Mouse (Mus musculus): ENCODE measurements around the gene Map4k3. TPM values are rescaled to one million over a fixed set of nuclear protein-coding genes. Genes with fewer than 3 reads are reported as not detected.
A peak's percentile ranks its signal among the peaks of the same experiment; 100 is the strongest.

Map4k3 gene
- polyA plus RNA-seq, 1 experiment from 2014 or later, result 24.1 TPM

- Histone ChIP-seq H3K27me3 (replicated peaks) (no peaks in the 10 kb centered on the region), H3K9ac (no peak overlapping the region), H3K4me1 (replicated peaks) (peaks cover 8% of the 10 kb centered on the region; the same call in 1 of the 2 replicates), H3K9me3 (no peaks in the 10 kb centered on the region), H3K4me2 (replicated peaks) (no peak overlapping the region), H3K4me3 (replicated peaks) (no peak overlapping the region), H3K36me3 (no peaks in the 10 kb centered on the region), H3K27ac (no peak overlapping the region)
- 73% methylated on average over 4 of the region's 4 CpGs for WGBS
- ATAC-seq, result no peak
Observed at GRCm38 (mm10) chr17:80663623-80664022, 64.7 kb downstream of the Map4k3 start.

DNA sequence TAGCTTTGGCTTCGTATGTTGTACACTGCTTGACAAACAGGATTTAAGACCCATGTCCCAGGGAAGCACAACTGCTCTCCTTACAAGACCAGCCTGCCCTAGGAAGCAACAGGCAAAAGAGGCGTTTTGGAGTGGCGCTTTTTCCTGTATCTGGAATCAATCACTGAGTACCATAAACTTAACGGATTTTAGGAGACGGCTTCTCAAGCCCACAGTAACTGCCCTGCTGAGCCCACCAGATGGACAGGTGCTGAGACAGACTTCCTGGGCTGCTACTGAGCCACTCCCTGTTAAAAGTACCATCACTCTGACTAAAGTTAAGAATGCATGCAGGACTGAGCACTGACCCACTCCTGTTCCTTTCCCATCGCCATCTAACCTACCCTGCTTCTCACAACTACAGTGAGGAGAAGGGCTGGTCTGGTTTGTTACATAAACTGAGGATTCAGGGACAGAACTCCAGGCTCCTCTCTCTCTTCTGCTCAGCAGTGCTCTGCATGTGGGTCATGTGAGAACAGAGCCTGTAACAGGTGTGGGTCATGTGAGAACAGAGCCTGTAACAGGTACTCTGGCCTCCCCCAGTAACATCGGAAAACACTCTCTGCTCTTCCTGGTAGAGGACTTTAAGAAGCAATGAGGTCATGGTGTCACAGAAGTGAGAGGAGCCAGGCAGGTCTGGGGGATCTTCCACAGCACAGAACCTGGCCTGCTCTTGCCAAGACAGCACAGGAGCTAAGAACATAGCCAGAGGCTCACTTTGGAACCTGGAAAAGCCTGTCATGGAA, 65.3 kb downstream of the Map4k3 start:
- Histone ChIP-seq H3K4me2 (replicated peaks) (no peak overlapping the region), H3K27me3 (replicated peaks) (no peaks in the 10 kb centered on the region), H3K4me3 (replicated peaks) (no peak overlapping the region), H3K4me1 (replicated peaks) (peaks cover 3% of the 10 kb centered on the region; the same call in 1 of the 2 replicates), H3K9ac (no peak overlapping the region), H3K27ac (no peak overlapping the region), H3K36me3 (no peaks in the 10 kb centered on the region), H3K9me3 (no peaks in the 10 kb centered on the region)
- 56% methylated on average over 7 of the region's 7 CpGs for WGBS
- peak; percentile 43 for ATAC-seq

GRCm38 (mm10) chr17:80661896-80662295, 66.4 kb downstream of the Map4k3 start:
- Histone ChIP-seq H3K4me1 (replicated peaks) (peaks cover 3% of the 10 kb centered on the region; the same call in 1 of the 2 replicates), H3K27ac (no peak overlapping the region), H3K36me3 (no peaks in the 10 kb centered on the region), H3K4me2 (replicated peaks) (no peak overlapping the region), H3K9me3 (no peaks in the 10 kb centered on the region), H3K27me3 (replicated peaks) (no peaks in the 10 kb centered on the region), H3K9ac (no peak overlapping the region), H3K4me3 (replicated peaks) (no peak overlapping the region)
- 78% methylated on average over 3 of the region's 3 CpGs for WGBS
- no peak for ATAC-seq

- 88% methylated on average over 15 of the region's 15 CpGs for WGBS
- H3K36me3 ChIP-seq, result no peaks in the 10 kb centered on the region
- no peak overlapping the region for H3K27ac ChIP-seq
- no peak for ATAC-seq
- no peak overlapping the region for H3K4me3 ChIP-seq (replicated peaks)
- no peaks in the 10 kb centered on the region for H3K9me3 ChIP-seq
- H3K4me2 ChIP-seq (replicated peaks), result no peak overlapping the region
- peaks cover 3% of the 10 kb centered on the region; the same call in 1 of the 2 replicates for H3K4me1 ChIP-seq (replicated peaks)
- H3K9ac ChIP-seq, result no peak overlapping the region
- H3K27me3 ChIP-seq (replicated peaks), result no peaks in the 10 kb centered on the region
Observed at GRCm38 (mm10) chr17:80660707-80661380, 67.4 kb downstream of the Map4k3 start.

DNA sequence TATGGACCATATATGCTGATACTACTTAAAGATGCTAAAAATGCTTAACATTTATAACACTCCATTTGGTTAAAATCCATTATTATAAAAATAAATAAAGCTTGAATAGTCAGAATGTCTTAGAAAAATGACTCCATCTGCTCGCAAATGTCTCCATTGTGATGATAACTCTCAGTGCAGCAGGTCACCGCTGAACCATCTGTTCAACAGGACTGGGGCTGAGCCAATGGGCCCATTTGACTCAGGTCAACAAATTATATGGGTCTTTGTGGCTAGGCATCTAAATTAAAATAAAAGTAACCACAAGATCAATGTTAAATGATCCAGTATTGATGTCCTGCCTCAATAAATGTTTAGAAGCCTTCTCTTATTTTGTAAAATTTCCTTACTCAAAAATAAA, 68.1 kb downstream of the Map4k3 start:
- 71% methylated on average over 2 of the region's 2 CpGs for WGBS

GRCm38 (mm10) chr17:80659821-80660220, 68.5 kb downstream of the Map4k3 start:
- no peak overlapping the region for H3K4me2 ChIP-seq (replicated peaks)
- no peaks in the 10 kb centered on the region for H3K9me3 ChIP-seq
- H3K27me3 ChIP-seq (replicated peaks), result no peaks in the 10 kb centered on the region
- H3K4me3 ChIP-seq (replicated peaks), result no peak overlapping the region
- ATAC-seq, result no peak
- H3K36me3 ChIP-seq, result no peaks in the 10 kb centered on the region
- 84% methylated on average over 5 of the region's 5 CpGs for WGBS
- peaks cover 3% of the 10 kb centered on the region; the same call in 1 of the 2 replicates for H3K4me1 ChIP-seq (replicated peaks)
- no peak overlapping the region for H3K9ac ChIP-seq
- no peak overlapping the region for H3K27ac ChIP-seq

More for the DNA sequence above, 68.1 kb downstream of the Map4k3 start:
- Histone ChIP-seq H3K4me2 (replicated peaks) (no peak overlapping the region), H3K27ac (no peak overlapping the region), H3K9me3 (no peaks in the 10 kb centered on the region), H3K4me3 (replicated peaks) (no peak overlapping the region), H3K36me3 (no peaks in the 10 kb centered on the region), H3K27me3 (replicated peaks) (no peaks in the 10 kb centered on the region), H3K4me1 (replicated peaks) (peaks cover 3% of the 10 kb centered on the region; the same call in 1 of the 2 replicates), H3K9ac (no peak overlapping the region)
- no peak for ATAC-seq

DNA sequence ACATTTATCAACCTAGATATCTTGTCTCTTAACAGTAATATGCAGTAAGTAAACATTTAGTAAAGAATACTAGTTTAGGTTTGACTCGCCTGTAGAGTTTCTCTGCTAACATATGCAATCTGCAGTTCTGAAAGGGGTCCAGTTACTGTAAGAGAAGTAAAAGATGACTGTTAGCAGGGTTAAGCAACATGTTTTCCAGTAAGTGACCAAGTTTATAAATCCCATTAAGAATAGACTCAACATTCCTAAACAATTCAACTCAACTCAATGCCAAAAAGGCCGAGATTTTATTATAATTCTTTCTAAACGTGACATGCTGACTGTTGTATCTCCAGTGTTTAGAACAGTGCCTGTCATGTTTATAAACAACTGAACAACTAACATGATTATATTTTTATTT, 74.0 kb downstream of the Map4k3 start:
- Histone ChIP-seq H3K4me3 (replicated peaks) (no peak overlapping the region), H3K27me3 (replicated peaks) (no peaks in the 10 kb centered on the region), H3K27ac (no peak overlapping the region), H3K9ac (no peak overlapping the region), H3K4me1 (replicated peaks) (no peaks in the 10 kb centered on the region), H3K9me3 (no peaks in the 10 kb centered on the region), H3K4me2 (replicated peaks) (no peak overlapping the region), H3K36me3 (no peaks in the 10 kb centered on the region)
- no peak for ATAC-seq
- WGBS, result 59% methylated on average over 3 of the region's 3 CpGs

GRCm38 (mm10) chr17:80652740-80653139, 75.5 kb downstream of the Map4k3 start:
- Histone ChIP-seq H3K9ac (no peak overlapping the region), H3K27me3 (replicated peaks) (no peaks in the 10 kb centered on the region), H3K27ac (no peak overlapping the region), H3K36me3 (no peaks in the 10 kb centered on the region), H3K9me3 (no peaks in the 10 kb centered on the region), H3K4me3 (replicated peaks) (no peak overlapping the region), H3K4me1 (replicated peaks) (no peaks in the 10 kb centered on the region), H3K4me2 (replicated peaks) (no peak overlapping the region)
- WGBS, result 74% methylated on average over 6 of the region's 6 CpGs
- no peak for ATAC-seq

DNA sequence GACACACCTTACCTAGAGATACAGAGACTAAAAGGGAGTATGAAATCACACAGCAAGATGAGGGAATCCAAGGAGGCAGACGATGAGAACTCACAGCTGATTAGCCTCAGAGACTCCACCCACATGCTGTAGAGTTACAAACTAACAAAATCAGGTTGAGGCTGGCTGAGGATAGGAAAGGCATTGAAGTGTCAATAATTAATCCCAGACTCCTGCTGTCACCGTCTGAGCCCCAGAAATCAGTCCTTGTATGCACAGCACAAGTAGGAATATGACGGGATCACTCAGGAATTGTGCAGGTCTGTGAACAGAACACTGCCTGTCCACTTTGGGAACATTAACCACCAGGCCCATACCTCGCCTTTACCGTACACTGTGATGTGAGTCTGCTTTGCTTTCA, 81.4 kb downstream of the Map4k3 start:
- 67% methylated on average over 5 of the region's 5 CpGs for WGBS
- Histone ChIP-seq H3K9me3 (no peaks in the 10 kb centered on the region), H3K27ac (no peak overlapping the region), H3K27me3 (replicated peaks) (no peaks in the 10 kb centered on the region), H3K4me2 (replicated peaks) (no peak overlapping the region), H3K36me3 (peaks cover 5% of the 10 kb centered on the region), H3K9ac (no peak overlapping the region), H3K4me1 (replicated peaks) (0 out of 2 replicates have a peak, but pooled peaks cover 2% of the 10 kb centered on the region), H3K4me3 (replicated peaks) (no peak overlapping the region)
- ATAC-seq, result peak; percentile 53; the same call in 1 of the 2 replicates

- H3K9ac ChIP-seq, result no peak overlapping the region
- no peak overlapping the region; the same call in 1 of the 2 replicates for H3K27ac ChIP-seq
- H3K36me3 ChIP-seq, result peaks cover 9% of the 10 kb centered on the region
- no peak overlapping the region for H3K4me3 ChIP-seq (replicated peaks)
- 0 out of 2 replicates have a peak, but pooled peaks cover 2% of the 10 kb centered on the region for H3K4me1 ChIP-seq (replicated peaks)
- H3K9me3 ChIP-seq, result no peaks in the 10 kb centered on the region
- no peaks in the 10 kb centered on the region for H3K27me3 ChIP-seq (replicated peaks)
- no peak for ATAC-seq
- H3K4me2 ChIP-seq (replicated peaks), result no peak overlapping the region
- WGBS, result 80% methylated on average over 6 of the region's 6 CpGs
Observed at GRCm38 (mm10) chr17:80646131-80646530, 82.2 kb downstream of the Map4k3 start.

DNA sequence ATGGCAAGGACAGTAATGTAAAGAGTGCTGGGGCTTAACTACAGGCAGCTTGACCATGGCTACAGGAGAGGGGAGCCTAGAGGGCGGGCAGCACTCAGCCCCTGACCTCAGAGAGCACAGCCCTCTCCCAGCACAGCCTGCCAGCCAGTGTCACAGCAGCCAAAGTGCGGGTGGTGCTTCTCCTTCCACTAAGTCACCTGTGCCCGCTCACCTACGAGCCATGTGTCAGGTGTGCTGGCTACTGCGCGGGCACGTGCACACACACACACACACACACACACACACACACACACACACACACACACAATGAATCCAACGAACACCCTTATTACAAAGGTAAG, 82.6 kb downstream of the Map4k3 start:
- WGBS, result 92% methylated on average over 8 of the region's 8 CpGs
- H3K27me3 ChIP-seq (replicated peaks), result no peaks in the 10 kb centered on the region
- no peak for ATAC-seq
- H3K9ac ChIP-seq, result no peak overlapping the region
- H3K9me3 ChIP-seq, result no peaks in the 10 kb centered on the region
- H3K27ac ChIP-seq, result no peak overlapping the region
- no peak overlapping the region for H3K4me2 ChIP-seq (replicated peaks)
- 0 out of 2 replicates have a peak, but pooled peaks cover 2% of the 10 kb centered on the region for H3K4me1 ChIP-seq (replicated peaks)
- H3K36me3 ChIP-seq, result peaks cover 9% of the 10 kb centered on the region
- no peak overlapping the region for H3K4me3 ChIP-seq (replicated peaks)

DNA sequence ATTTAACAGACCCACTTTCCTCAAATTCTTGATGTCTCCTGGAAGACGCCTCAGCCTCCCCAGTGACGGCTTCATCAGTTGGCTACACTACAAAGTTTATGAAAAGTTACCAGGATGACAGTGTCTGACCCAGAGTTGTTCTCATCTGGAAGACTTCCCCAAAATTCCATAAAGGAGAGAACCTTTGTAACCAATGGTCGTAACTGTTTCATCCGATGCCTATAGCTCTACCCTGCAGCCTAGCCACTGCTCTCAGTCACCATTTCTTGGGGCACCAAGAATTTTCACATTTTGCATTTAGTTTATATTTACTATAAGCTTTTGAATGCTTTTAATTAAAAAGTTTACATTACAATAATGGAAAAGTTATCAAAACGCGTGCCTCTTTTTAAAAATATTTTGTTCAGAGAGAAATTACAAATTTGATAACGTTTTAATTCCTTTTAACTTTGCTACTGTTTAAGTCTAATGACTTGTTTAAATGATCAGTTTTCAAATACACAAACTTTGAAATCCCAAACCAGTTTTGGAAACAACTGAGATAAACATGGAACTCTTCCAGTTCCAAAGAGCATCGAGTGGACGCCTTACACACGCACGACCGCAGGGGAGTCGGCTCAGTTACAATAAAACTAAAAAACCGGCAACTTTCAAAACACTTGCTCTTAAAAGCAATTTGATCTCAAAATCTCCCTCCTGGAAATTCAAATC, 83.1 kb downstream of the Map4k3 start:
- H3K27ac ChIP-seq, result no peak overlapping the region
- no peaks in the 10 kb centered on the region for H3K9me3 ChIP-seq
- H3K27me3 ChIP-seq (replicated peaks), result no peaks in the 10 kb centered on the region
- no peak overlapping the region for H3K9ac ChIP-seq
- H3K4me3 ChIP-seq (replicated peaks), result no peak overlapping the region
- no peak overlapping the region for H3K4me2 ChIP-seq (replicated peaks)
- H3K36me3 ChIP-seq, result peaks cover 9% of the 10 kb centered on the region
- H3K4me1 ChIP-seq (replicated peaks), result 0 out of 2 replicates have a peak, but pooled peaks cover 2% of the 10 kb centered on the region
- WGBS, result 67% methylated on average over 14 of the region's 14 CpGs
- no peak for ATAC-seq

Measured in intestine, embryonic 15.5 days (tissue).